Mouse (Mus musculus): ENCODE measurements around the gene Sntg2.
A peak's percentile ranks its signal among the peaks of the same experiment; 100 is the strongest.

DNA sequence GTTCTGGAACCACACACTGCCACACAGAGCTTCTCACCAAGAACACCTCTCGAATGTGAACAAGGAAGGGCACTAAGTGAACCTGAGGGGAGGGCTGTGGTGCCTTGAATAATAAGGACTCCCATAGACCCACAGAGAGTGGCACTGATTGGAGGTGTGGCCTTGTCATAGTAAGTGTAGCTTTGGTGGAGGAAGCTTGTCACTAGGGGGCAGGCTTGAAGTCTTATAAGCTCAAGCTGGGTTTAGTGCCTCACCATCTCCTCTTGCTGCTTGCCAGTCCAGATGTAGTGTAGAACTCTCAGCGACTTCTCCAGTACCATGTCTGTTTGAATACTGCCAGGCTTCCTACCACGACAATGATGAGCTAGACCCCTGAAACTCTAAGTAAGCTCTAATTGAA is 231.1 kb downstream of the Sntg2 start:
- TF ChIP-seq CTCF (conservative IDR thresholded peaks at IDR 0.05 in 1 of 2, IDR thresholded peaks at IDR 0.05 in 1 of 2; ENCODE audit: low read depth in 2 of 2, low read length in 2 of 2) (peak; percentile 33 to 66; a peak in 3 of 4 replicates), NRF1 (IDR thresholded peaks at IDR 0.05; ENCODE audit: low read depth, low read length) (no peak), E2F4 (IDR thresholded peaks at IDR 0.05; ENCODE audit: insufficient replicate concordance, low read depth, low read length) (no peak)

All from CH12.LX (cell line).